Mouse (Mus musculus): Measurements from ENCODE around the gene Tekt1. TPM values are rescaled to one million over a fixed set of nuclear protein-coding genes. Genes with fewer than 3 reads are reported as not detected.

Gene Tekt1
- 6.3 and 7.2 TPM in 2 replicates for polyA plus RNA-seq (2016; fragmentation: Nextera tagmentation; extraction: Ambion mirVana)

DNA sequence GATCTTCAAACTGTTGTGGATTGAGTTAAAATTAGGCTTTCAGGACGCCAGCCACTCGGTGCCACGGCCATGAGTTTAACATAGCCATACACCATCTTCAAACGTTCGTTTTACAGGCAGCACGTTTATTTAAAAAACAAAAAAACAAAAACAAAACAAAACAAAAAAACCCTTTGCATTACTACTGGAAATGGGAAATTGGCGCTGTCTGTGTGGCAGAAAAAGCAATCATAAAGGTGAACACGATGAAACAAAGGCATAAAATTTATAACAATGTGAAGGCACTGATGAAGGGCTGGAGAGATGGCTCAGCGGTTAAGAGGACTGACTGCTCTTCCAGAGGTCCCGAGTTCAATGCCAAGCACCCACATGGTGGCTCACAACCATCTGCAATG, at the start of gene Tekt1:
Gene Tekt1, minus strand, starts transcription at position 96 of the 395 bp plus-strand sequence.
- H3K27me3 ChIP-seq (replicated peaks; ENCODE audit: low read depth, poor library complexity, severe bottlenecking), result no peaks in the 10 kb centered on the region
- 42% methylated on average over 10 of the region's 10 CpGs for WGBS
- H3K4me3 ChIP-seq, result peak within 1 kb of the TSS; percentile 62
- H3K27ac ChIP-seq (replicated peaks), result peak within 1 kb of the TSS; percentile 91
- no peaks in the 10 kb centered on the region for H3K36me3 ChIP-seq (replicated peaks)
- no peaks in the 10 kb centered on the region for H3K9me3 ChIP-seq
- peaks cover 13% of the 10 kb centered on the region for H3K4me1 ChIP-seq
- no peak for DNase-seq (ENCODE audit: low spot score)

GRCm38 (mm10) chr11:72411945-72412344, 49.7 kb upstream of the Tekt1 start:
- H3K4me1 ChIP-seq, result peaks cover 63% of the 10 kb centered on the region

GRCm38 (mm10) chr11:72411093-72411921, 49.1 kb upstream of the Tekt1 start, which contains the start of gene Smtnl2:
Gene Smtnl2 (minus strand): TSS chr11:72411713.
- Histone ChIP-seq H3K4me1 (peaks cover 66% of the 10 kb centered on the region), H3K36me3 (replicated peaks) (no peaks in the 10 kb centered on the region), H3K27ac (replicated peaks) (peak within 1 kb of the TSS; percentile 83), H3K9me3 (no peaks in the 10 kb centered on the region), H3K4me3 (peak within 1 kb of the TSS; percentile 86), H3K27me3 (replicated peaks; ENCODE audit: low read depth, poor library complexity, severe bottlenecking) (peaks cover 81% of the 10 kb centered on the region)
- WGBS, result under 1% methylated on average over 86 of the region's 86 CpGs
- DNase-seq (ENCODE audit: low spot score), result peak; percentile 92

More at GRCm38 (mm10) chr11:72411945-72412344, 49.7 kb upstream of the Tekt1 start:
- H3K4me3 ChIP-seq, result peak overlapping the region; percentile 86
- H3K36me3 ChIP-seq (replicated peaks), result no peaks in the 10 kb centered on the region
- no peaks in the 10 kb centered on the region for H3K9me3 ChIP-seq
- H3K27me3 ChIP-seq (replicated peaks; ENCODE audit: low read depth, poor library complexity, severe bottlenecking), result peaks cover 79% of the 10 kb centered on the region
- DNase-seq (ENCODE audit: low spot score), result no peak
- no peak overlapping the region for H3K27ac ChIP-seq (replicated peaks)
- 35% methylated on average over 9 of the region's 9 CpGs for WGBS

- 2% methylated on average over 25 of the region's 25 CpGs for WGBS
- H3K27me3 ChIP-seq (replicated peaks; ENCODE audit: low read depth, poor library complexity, severe bottlenecking), result peaks cover 81% of the 10 kb centered on the region
- no peaks in the 10 kb centered on the region for H3K9me3 ChIP-seq
- no peaks in the 10 kb centered on the region for H3K36me3 ChIP-seq (replicated peaks)
- no peak overlapping the region for H3K27ac ChIP-seq (replicated peaks)
- H3K4me3 ChIP-seq, result peak overlapping the region; percentile 86
- peak; percentile 45 for DNase-seq (ENCODE audit: low spot score)
- H3K4me1 ChIP-seq, result peaks cover 73% of the 10 kb centered on the region
Measured at GRCm38 (mm10) chr11:72410521-72411092, 48.4 kb upstream of the Tekt1 start.

DNA sequence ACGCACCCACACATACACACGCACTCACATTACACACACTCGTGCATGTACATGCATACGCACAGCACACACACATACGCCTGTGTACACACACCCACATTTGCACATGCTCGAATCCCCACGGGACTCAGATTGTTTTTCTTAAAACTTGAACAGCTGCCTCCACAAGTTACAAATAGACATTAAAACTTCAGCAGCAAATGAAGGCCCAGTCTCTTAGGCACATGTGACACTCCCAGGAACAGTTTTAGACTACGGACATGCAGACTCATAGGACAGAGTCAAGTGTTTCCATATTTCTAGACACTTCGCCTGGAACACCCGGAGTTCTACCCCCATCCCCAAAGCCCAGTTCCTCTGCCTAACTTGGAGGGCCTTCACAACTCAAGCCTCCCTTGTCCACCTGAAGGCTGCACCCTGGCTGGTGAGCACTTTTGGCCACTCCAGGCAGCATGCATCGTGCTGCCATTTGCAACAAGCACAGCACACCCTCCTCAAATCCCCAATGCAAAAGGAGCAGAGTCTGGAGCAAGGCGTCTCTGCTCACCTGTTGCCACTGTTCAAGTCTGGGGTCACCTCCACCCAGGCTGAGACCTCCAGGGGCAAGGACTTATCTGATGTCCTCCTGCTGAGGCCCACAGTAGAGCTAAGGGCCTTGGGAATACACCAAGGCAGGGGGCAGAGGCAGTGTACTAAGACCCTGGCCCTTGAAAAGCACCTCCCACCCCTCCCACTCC, 47.6 kb upstream of the Tekt1 start:
- 79% methylated on average over 12 of the region's 12 CpGs for WGBS
- peaks cover 81% of the 10 kb centered on the region for H3K27me3 ChIP-seq (replicated peaks; ENCODE audit: low read depth, poor library complexity, severe bottlenecking)
- H3K36me3 ChIP-seq (replicated peaks), result no peaks in the 10 kb centered on the region
- H3K27ac ChIP-seq (replicated peaks), result no peak overlapping the region
- no peaks in the 10 kb centered on the region for H3K9me3 ChIP-seq
- H3K4me1 ChIP-seq, result peaks cover 76% of the 10 kb centered on the region
- no peak for DNase-seq (ENCODE audit: low spot score)
- peak overlapping the region; percentile 86 for H3K4me3 ChIP-seq

DNA sequence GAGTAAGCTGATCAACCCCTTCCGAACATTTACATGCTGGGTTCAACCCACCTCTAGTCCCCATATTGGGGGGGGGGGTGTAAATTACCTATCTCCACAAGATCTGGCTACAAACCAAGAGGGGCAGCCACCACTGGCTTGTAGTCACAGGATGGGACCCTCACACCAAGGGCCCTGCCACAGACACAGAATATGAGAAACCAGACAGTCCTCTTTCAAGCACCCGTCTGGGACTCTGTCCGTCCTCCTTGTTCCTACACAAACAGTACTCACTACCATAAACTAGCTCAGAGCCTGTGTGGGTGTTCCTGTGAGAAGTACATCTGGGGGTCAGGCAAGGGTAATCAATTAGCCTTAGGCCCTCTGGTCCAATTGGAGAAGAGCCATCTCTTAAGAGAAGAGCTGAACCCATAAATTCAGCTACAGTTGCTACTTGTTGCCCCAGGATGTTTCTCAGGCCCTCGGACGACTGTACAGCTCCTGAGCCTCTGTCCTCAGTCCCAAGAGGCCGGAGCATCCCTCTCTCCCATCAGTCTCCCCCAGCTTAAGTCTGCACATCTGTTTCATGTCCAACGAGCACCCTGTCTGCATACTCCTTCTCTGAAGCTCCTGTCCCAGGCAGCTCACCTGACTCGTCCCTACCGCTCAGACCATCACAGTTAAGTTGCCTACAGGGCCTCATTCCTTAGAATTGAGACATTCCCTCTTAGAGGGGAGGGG, 46.4 kb upstream of the Tekt1 start:
- Histone ChIP-seq H3K27ac (replicated peaks) (no peak overlapping the region), H3K27me3 (replicated peaks; ENCODE audit: low read depth, poor library complexity, severe bottlenecking) (peaks cover 72% of the 10 kb centered on the region), H3K9me3 (no peaks in the 10 kb centered on the region), H3K4me1 (peaks cover 76% of the 10 kb centered on the region), H3K4me3 (no peak overlapping the region), H3K36me3 (replicated peaks) (0 out of 2 replicates have a peak, but pooled peaks cover under 1% of the 10 kb centered on the region)
- DNase-seq (ENCODE audit: low spot score), result no peak
- WGBS, result 57% methylated on average over 9 of the region's 9 CpGs

DNA sequence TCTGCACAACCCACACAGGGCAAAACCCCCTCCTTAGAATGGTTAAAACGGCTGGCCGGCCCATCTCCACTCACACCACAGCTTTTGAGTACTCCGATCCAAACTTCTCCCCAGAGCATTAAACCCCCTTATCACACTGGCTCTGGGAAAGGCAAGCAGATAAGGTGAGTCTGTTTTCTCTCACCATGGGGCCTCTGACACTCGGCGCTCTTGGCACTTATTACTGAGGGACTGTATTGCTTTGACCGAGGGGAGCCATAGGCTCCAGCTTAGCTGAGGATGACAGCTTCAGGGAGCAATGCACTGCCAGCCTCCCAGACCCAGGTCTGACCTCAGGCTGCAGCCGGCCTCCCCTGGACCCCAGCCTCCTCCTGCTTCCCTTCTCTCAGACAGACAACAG, 45.3 kb upstream of the Tekt1 start:
- peak overlapping the region; percentile 12; the same call in 1 of the 2 replicates for H3K4me3 ChIP-seq
- no peak for DNase-seq (ENCODE audit: low spot score)
- H3K27me3 ChIP-seq (replicated peaks; ENCODE audit: low read depth, poor library complexity, severe bottlenecking), result peaks cover 61% of the 10 kb centered on the region
- 19% methylated on average over 7 of the region's 7 CpGs for WGBS
- H3K4me1 ChIP-seq, result peaks cover 74% of the 10 kb centered on the region
- no peak overlapping the region for H3K27ac ChIP-seq (replicated peaks)
- 0 out of 2 replicates have a peak, but pooled peaks cover 3% of the 10 kb centered on the region for H3K36me3 ChIP-seq (replicated peaks)
- no peaks in the 10 kb centered on the region for H3K9me3 ChIP-seq

DNA sequence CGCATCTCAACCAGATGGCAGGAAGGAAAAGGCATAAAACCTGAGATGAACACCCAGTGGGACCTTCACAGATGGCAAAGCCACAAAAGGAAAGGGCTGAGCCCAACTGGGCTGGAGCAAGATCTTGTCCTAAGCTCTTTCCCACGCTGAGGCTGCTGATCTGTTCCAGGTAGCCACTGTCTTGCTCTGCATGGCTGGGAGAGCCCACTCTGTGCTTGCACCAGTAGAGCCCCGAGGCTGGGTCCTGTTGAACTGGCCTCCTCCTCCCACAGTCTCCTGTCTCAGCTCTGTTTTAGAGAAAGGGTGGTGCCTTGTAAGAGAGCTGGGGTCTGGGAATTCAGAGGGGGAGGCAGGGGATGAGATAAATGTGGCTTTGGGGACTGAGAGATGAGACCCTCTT, 44.8 kb upstream of the Tekt1 start:
- 19% methylated on average over 3 of the region's 3 CpGs for WGBS
- H3K9me3 ChIP-seq, result no peaks in the 10 kb centered on the region
- H3K4me1 ChIP-seq, result peaks cover 75% of the 10 kb centered on the region
- H3K27me3 ChIP-seq (replicated peaks; ENCODE audit: low read depth, poor library complexity, severe bottlenecking), result peaks cover 56% of the 10 kb centered on the region
- 0 out of 2 replicates have a peak, but pooled peaks cover 3% of the 10 kb centered on the region for H3K36me3 ChIP-seq (replicated peaks)
- 0 out of 2 replicates have a peak overlapping the region, but pooled peaks have one; percentile 1 for H3K27ac ChIP-seq (replicated peaks)
- no peak overlapping the region for H3K4me3 ChIP-seq
- no peak for DNase-seq (ENCODE audit: low spot score)

GRCm38 (mm10) chr11:72406079-72406675, 43.9 kb upstream of the Tekt1 start:
- peak overlapping the region; percentile 10; the same call in 1 of the 2 replicates for H3K27ac ChIP-seq (replicated peaks)
- peaks cover 75% of the 10 kb centered on the region for H3K4me1 ChIP-seq

DNA sequence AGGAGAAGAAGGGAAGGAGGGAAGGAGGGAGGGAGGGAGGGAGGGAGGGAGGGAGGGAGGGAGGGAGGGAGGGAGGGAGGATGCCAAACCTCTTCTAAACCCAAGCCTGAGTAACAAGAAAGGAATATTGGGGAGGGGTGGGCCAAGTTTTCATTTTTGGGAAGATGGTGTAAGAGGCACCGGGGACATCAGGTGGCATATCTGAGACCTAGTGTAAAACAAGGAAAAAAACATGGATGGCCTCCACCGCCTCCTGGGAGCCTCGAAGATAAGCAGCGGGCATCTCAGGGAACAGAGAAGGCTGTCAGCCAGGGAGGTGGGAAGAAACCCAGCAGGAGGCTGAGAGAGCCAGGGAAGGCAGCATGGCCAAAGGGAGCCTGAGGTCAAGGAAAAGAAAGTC, 43.3 kb upstream of the Tekt1 start:
- H3K27ac ChIP-seq (replicated peaks), result no peak overlapping the region
- H3K27me3 ChIP-seq (replicated peaks; ENCODE audit: low read depth, poor library complexity, severe bottlenecking), result peaks cover 41% of the 10 kb centered on the region
- H3K4me3 ChIP-seq, result no peak overlapping the region
- WGBS, result 55% methylated on average over 4 of the region's 4 CpGs
- H3K36me3 ChIP-seq (replicated peaks), result 0 out of 2 replicates have a peak, but pooled peaks cover 6% of the 10 kb centered on the region
- DNase-seq (ENCODE audit: low spot score), result no peak
- peaks cover 75% of the 10 kb centered on the region for H3K4me1 ChIP-seq
- no peaks in the 10 kb centered on the region for H3K9me3 ChIP-seq

More at GRCm38 (mm10) chr11:72406079-72406675, 43.9 kb upstream of the Tekt1 start:
- DNase-seq (ENCODE audit: low spot score), result peak; percentile 43
- 52% methylated on average over 8 of the region's 8 CpGs for WGBS
- Histone ChIP-seq H3K9me3 (no peaks in the 10 kb centered on the region), H3K27me3 (replicated peaks; ENCODE audit: low read depth, poor library complexity, severe bottlenecking) (peaks cover 47% of the 10 kb centered on the region), H3K4me3 (0 out of 2 replicates have a peak overlapping the region, but pooled peaks have one; percentile 11), H3K36me3 (replicated peaks) (0 out of 2 replicates have a peak, but pooled peaks cover 3% of the 10 kb centered on the region)

DNA sequence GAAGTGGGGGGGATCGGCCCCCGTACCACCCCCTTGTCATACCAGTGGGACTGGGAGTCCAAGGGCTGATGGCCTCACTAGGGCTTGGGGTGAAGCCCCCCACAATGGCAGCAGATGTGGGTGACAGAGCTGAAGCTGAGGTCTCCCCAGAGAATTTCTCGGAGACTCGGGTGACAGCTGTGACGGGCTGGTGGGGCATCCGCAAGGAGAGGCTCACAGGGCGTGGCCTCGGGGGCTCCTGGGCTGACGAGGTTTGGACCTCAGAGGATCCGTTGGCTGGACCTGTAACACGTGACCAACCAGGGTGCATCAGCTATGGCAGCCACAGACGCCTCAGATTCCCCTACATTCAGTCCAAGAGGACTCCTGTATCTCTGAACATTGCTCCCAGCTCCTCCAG, 40.7 kb upstream of the Tekt1 start:
- Histone ChIP-seq H3K27ac (replicated peaks) (no peak overlapping the region; the same call in 1 of the 2 replicates), H3K4me3 (no peak overlapping the region), H3K36me3 (replicated peaks) (peaks cover 19% of the 10 kb centered on the region), H3K9me3 (no peaks in the 10 kb centered on the region), H3K27me3 (replicated peaks; ENCODE audit: low read depth, poor library complexity, severe bottlenecking) (peaks cover 16% of the 10 kb centered on the region; the same call in 1 of the 2 replicates), H3K4me1 (peaks cover 54% of the 10 kb centered on the region)
- 85% methylated on average over 12 of the region's 12 CpGs for WGBS
- no peak for DNase-seq (ENCODE audit: low spot score)
